Mouse (Mus musculus) neural tube, embryonic 11.5 days (tissue): ENCODE results near the gene Tmem170. TPM values are rescaled to one million over a fixed set of nuclear protein-coding genes. Genes with fewer than 3 reads are reported as not detected.

Experiments used
- ATAC-seq: fragments of 200-750 bp; cut with Nextera tagmentation; 2 replicates; pipeline ENCODE4 v1.8.0; 2017; ENCODE audit warnings: moderate number of reproducible peaks, mild to moderate bottlenecking, moderate TSS enrichment, moderate library complexity; ENCODE audit not compliant: insufficient read depth, low FRiP score, low TSS enrichment
- DNase-seq: peaks from one replicate; pipeline ENCODE4 v3.0.0-alpha.2; 2015; ENCODE audit warnings: low spot score
- H3K27ac ChIP-seq: fragments of 300-500 bp; sonication (generic); 2 replicates; pipeline ENCODE4 v1.5.1; 2014; ENCODE audit warnings: low read depth, mild to moderate bottlenecking, low read length
- H3K27me3 ChIP-seq: fragments of 300-500 bp; sonication (generic); 2 replicates; pipeline ENCODE4 v1.6.1; 2014; ENCODE audit warnings: mild to moderate bottlenecking, low read length, mixed read lengths; ENCODE audit not compliant: control insufficient read depth, insufficient read depth
- H3K36me3 ChIP-seq: fragments of 300-500 bp; sonication (generic); 2 replicates; pipeline ENCODE4 v1.6.1; 2014; ENCODE audit warnings: mild to moderate bottlenecking, low read length, moderate library complexity, mixed read lengths; ENCODE audit not compliant: control insufficient read depth, insufficient read depth
- H3K4me1 ChIP-seq: fragments of 300-500 bp; sonication (generic); 2 replicates; pipeline ENCODE4 v1.6.1; 2014; ENCODE audit warnings: low read length, mixed read lengths; ENCODE audit not compliant: control insufficient read depth, insufficient read depth
- H3K4me2 ChIP-seq: fragments of 300-500 bp; sonication (generic); 2 replicates; pipeline ENCODE4 v1.6.1; 2014; ENCODE audit warnings: low read depth, mild to moderate bottlenecking, moderate library complexity
- H3K4me3 ChIP-seq: fragments of 300-500 bp; sonication (generic); 2 replicates; pipeline ENCODE4 v1.5.1; 2014; ENCODE audit warnings: low read depth, low read length
- H3K9ac ChIP-seq: fragments of 300-500 bp; sonication (generic); 2 replicates; pipeline ENCODE4 v1.6.1; 2014; ENCODE audit warnings: mild to moderate bottlenecking, low read length
- H3K9me3 ChIP-seq: fragments of 300-500 bp; sonication (generic); 2 replicates; pipeline ENCODE4 v1.6.1; 2016; ENCODE audit warnings: low read length; ENCODE audit not compliant: control insufficient read depth
- WGBS: fragments of 180-500 bp; shearing (Covaris S2); extraction: QIAGEN DNeasy Blood & Tissue Kit; methylation state at CpG from one replicate; pipeline ENCODE4 v1.1.7; 2014; 5-methylcytosine and 5-hydroxymethylcytosine counted together
- polyA plus RNA-seq: library from polyadenylated mRNA; unstranded; fragments of >200 nt; fragmentation: Nextera tagmentation; extraction: Ambion mirVana; gene quantifications from 2 replicates; pipeline ENCODE4 v1.2.1, GENCODE M21; 2014

The Tmem170 gene
- polyA plus RNA-seq, 1 experiment from 2014 or later: 6.0 TPM

DNA sequence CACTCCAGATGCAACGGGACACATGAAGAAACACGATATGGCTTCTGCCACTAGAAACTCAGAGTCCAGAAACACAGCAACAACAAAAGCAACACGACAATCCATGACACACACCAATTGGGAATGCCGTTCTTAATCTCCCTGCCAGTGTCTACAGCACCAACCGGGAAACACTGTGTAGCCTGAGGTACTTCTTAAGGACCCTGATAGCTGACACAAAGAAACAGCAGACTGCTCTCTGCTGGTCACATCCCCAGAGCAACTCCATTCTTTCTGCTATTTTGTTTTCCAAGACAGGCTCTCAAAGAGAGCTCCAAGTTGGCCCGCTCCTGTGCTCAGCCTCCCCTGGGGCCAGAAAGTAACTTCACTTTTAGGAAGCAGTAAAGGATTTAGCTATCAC lies 42.5 kb downstream of the Tmem170 start:
- no peak for DNase-seq
- Histone ChIP-seq H3K9me3 (no peaks in the 10 kb centered on the region), H3K4me3 (no peak overlapping the region), H3K36me3 (peaks cover 3% of the 10 kb centered on the region), H3K4me2 (no peak overlapping the region), H3K4me1 (no peaks in the 10 kb centered on the region), H3K27ac (no peak overlapping the region), H3K9ac (no peak overlapping the region), H3K27me3 (no peaks in the 10 kb centered on the region)
- no peak for ATAC-seq
- WGBS: 69% methylated on average over 6 of the region's 6 CpGs

GRCm38 (mm10) chr8:111832983-111833382 lies 43.6 kb downstream of the Tmem170 start:
- ATAC-seq (no peak), DNase-seq (no peak)
- Histone ChIP-seq H3K27me3 (no peaks in the 10 kb centered on the region), H3K4me2 (no peak overlapping the region), H3K36me3 (no peaks in the 10 kb centered on the region; the same call in none of the 2 replicates), H3K9me3 (no peaks in the 10 kb centered on the region), H3K4me3 (no peak overlapping the region), H3K4me1 (no peaks in the 10 kb centered on the region), H3K9ac (no peak overlapping the region), H3K27ac (no peak overlapping the region)
- WGBS: 89% methylated on average over 5 of the region's 5 CpGs

- ATAC-seq: no peak
- H3K27me3 ChIP-seq: no peaks in the 10 kb centered on the region
- no peak overlapping the region for H3K9ac ChIP-seq
- H3K4me3 ChIP-seq: no peak overlapping the region
- no peak overlapping the region for H3K27ac ChIP-seq
- DNase-seq: no peak
- no peaks in the 10 kb centered on the region; the same call in none of the 2 replicates for H3K36me3 ChIP-seq
- H3K4me1 ChIP-seq: no peaks in the 10 kb centered on the region
- 76% methylated on average over 4 of the region's 4 CpGs for WGBS
- no peaks in the 10 kb centered on the region for H3K9me3 ChIP-seq
- H3K4me2 ChIP-seq: no peak overlapping the region
Observed at GRCm38 (mm10) chr8:111831996-111832395, 44.6 kb downstream of the Tmem170 start.

DNA sequence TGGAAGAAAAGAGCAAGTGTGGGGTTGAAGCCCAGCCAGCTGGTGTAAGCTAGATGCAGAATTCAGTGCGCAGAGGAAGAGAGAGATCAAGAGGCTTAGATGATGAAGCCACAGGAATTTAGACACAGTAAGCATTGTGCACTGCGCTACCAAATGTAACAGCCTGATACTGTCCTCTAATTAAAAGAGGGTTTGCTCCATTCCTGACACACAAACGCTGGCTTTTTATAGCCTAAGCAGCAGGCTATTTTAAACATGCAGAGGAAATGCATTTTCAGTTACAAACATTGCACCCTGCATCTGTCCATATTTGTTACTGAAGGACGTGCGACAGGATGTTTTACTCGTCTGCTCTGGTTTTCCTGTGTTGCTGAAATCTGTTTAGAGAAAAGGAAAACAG lies 48.0 kb downstream of the Tmem170 start:
- Histone ChIP-seq H3K9ac (no peak overlapping the region), H3K27me3 (no peaks in the 10 kb centered on the region), H3K36me3 (no peaks in the 10 kb centered on the region; the same call in none of the 2 replicates), H3K9me3 (no peaks in the 10 kb centered on the region), H3K4me2 (no peak overlapping the region), H3K4me1 (no peaks in the 10 kb centered on the region), H3K27ac (no peak overlapping the region), H3K4me3 (no peak overlapping the region)
- ATAC-seq (no peak), DNase-seq (no peak)
- 90% methylated on average over 6 of the region's 6 CpGs for WGBS

GRCm38 (mm10) chr8:111825219-111825618 lies 51.3 kb downstream of the Tmem170 start:
- Histone ChIP-seq H3K9me3 (no peaks in the 10 kb centered on the region), H3K9ac (no peak overlapping the region), H3K27me3 (no peaks in the 10 kb centered on the region), H3K4me1 (no peaks in the 10 kb centered on the region), H3K27ac (no peak overlapping the region), H3K36me3 (peaks cover 5% of the 10 kb centered on the region; the same call in 1 of the 2 replicates), H3K4me3 (no peak overlapping the region), H3K4me2 (no peak overlapping the region)
- ATAC-seq (no peak), DNase-seq (peak; percentile 29)
- WGBS: 86% methylated on average over 6 of the region's 6 CpGs

DNA sequence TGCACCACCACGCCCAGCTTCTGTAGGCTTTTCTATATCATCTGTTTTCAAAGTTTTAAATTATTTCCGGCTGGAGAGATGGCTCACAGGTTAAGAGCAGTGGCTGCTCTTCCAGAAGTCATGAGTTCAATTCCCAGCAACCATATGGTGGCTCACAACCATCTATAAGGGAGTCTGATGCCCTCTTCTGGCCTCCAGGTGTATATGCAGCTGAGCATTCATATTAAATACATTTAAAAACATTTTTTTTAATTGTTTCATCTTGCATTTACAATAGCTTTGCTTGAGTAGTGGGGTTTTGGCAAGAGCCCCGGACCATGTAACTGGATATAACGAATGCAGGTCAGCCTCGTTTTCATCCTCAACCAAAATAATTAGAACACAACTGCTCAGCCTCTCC lies 52.2 kb downstream of the Tmem170 start:
- no peak for DNase-seq
- Histone ChIP-seq H3K27me3 (no peaks in the 10 kb centered on the region), H3K4me3 (no peak overlapping the region), H3K27ac (no peak overlapping the region), H3K9me3 (no peaks in the 10 kb centered on the region), H3K9ac (no peak overlapping the region), H3K4me2 (no peak overlapping the region), H3K36me3 (peaks cover 5% of the 10 kb centered on the region; the same call in 1 of the 2 replicates), H3K4me1 (no peaks in the 10 kb centered on the region)
- ATAC-seq: no peak
- 95% methylated on average over 5 of the region's 5 CpGs for WGBS

DNA sequence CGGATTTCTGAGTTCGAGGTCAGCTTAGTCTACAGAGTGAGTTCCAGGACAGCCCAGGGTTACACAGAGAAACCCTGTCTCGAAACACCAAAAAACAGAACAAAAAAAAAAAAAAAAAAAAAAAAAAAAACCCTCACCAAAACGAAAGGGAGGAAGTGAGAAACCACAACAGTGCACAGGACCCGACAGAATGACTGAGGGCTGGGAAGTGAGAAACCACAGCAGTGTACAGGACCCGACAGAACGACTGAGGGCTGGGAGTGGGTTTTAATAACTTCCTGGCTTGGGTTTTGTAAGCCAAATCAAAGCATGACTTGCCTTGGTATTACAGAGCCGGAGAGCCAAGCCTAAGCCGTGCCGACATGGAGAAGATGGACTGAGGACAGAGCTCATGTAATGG lies 55.4 kb downstream of the Tmem170 start:
- Histone ChIP-seq H3K9ac (no peak overlapping the region), H3K27ac (no peak overlapping the region), H3K4me1 (no peaks in the 10 kb centered on the region), H3K4me3 (no peak overlapping the region), H3K36me3 (peaks cover 5% of the 10 kb centered on the region), H3K27me3 (no peaks in the 10 kb centered on the region), H3K9me3 (no peaks in the 10 kb centered on the region), H3K4me2 (no peak overlapping the region)
- 85% methylated on average over 10 of the region's 10 CpGs for WGBS
- DNase-seq (no peak), ATAC-seq (no peak)

GRCm38 (mm10) chr8:111820691-111821090 lies 55.9 kb downstream of the Tmem170 start:
- H3K9me3 ChIP-seq: no peaks in the 10 kb centered on the region
- no peak overlapping the region for H3K4me2 ChIP-seq
- no peak overlapping the region for H3K9ac ChIP-seq
- H3K27ac ChIP-seq: no peak overlapping the region
- no peak overlapping the region for H3K4me3 ChIP-seq
- no peak for DNase-seq
- 86% methylated on average over 4 of the region's 4 CpGs for WGBS
- H3K36me3 ChIP-seq: peaks cover 5% of the 10 kb centered on the region
- no peak for ATAC-seq
- H3K27me3 ChIP-seq: no peaks in the 10 kb centered on the region
- no peaks in the 10 kb centered on the region for H3K4me1 ChIP-seq

- Histone ChIP-seq H3K4me2 (no peak overlapping the region), H3K27me3 (no peaks in the 10 kb centered on the region), H3K27ac (no peak overlapping the region), H3K9ac (no peak overlapping the region), H3K9me3 (no peaks in the 10 kb centered on the region), H3K4me1 (no peaks in the 10 kb centered on the region), H3K36me3 (peaks cover 5% of the 10 kb centered on the region), H3K4me3 (no peak overlapping the region)
- ATAC-seq: no peak
- WGBS: 92% methylated on average over 12 of the region's 12 CpGs
- no peak for DNase-seq
Observed at GRCm38 (mm10) chr8:111820018-111820417, 56.5 kb downstream of the Tmem170 start.
